Mouse (Mus musculus): ENCODE data around the gene Hmmr. TPM values are rescaled to one million over a fixed set of nuclear protein-coding genes. Genes with fewer than 3 reads are reported as not detected.
A peak's percentile ranks its signal among the peaks of the same experiment; 100 is the strongest.

Hmmr gene
- 54.1 and 54.4 TPM in 2 replicates for polyA plus RNA-seq (2014; fragmentation: Nextera tagmentation; extraction: Ambion mirVana)

DNA sequence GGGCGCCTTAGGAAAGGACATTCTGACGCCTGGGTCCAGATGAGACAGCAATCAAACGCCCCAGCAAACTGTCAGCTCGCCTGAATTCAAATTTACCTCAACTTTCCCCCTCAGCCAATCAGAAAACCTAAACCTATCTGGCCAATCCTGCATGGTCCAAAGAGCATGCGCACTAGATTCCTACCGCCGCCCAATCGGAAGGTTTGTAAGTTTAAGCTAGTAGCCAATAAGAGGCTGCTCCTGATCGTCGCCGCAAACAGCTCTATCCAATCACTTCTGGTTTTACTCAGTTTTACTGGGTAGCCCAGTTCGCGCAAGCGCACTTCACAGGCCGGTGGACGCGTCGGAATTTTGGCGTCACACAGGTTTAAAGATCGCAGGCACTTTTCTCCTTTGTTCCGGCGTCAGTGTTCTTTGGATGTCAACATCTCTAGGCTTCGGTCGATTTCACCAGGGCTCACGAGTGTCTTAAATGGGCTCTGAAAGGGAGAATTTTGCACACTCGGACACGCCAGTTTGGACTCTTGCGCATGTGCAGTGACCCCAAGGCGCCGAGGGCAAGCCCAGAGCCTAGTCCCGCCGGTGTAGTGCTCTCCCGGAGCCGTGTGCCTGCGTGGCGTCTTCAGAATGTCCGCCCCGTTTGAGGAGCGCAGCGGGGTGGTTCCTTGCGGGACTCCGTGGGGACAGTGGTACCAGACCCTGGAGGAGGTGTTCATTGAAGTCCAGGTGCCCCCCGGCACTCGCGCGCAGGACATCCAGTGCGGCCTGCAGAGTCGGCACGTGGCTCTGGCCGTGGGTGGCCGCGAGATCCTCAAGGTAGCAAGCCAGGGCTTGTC is at the start of gene Hmmr, which contains the start of gene Nudcd2:
Gene Hmmr (minus strand): TSS at position 84 of the 836 bp plus-strand sequence.
Gene Nudcd2 (plus strand): TSS at position 329 of the 836 bp plus-strand sequence.
- peaks cover 14% of the 10 kb centered on the region; the same call in 1 of the 2 replicates for H3K4me1 ChIP-seq (ENCODE audit: control insufficient read depth, insufficient read depth, low read length)
- H3K27me3 ChIP-seq (ENCODE audit: control insufficient read depth, insufficient read depth, low read length), result no peaks in the 10 kb centered on the region
- peaks cover 7% of the 10 kb centered on the region for H3K36me3 ChIP-seq (ENCODE audit: control insufficient read depth, insufficient read depth, low read length)
- H3K27ac ChIP-seq (ENCODE audit: low read depth, low read length), result peak within 1 kb of the TSS; percentile 62
- H3K4me3 ChIP-seq (ENCODE audit: low read depth, low read length), result peak within 1 kb of the TSS; percentile 60
- ATAC-seq (ENCODE audit: insufficient read depth, low FRiP score, low TSS enrichment) (peak; percentile 100), DNase-seq (ENCODE audit: low spot score) (peak; percentile 93)
- WGBS, result under 1% methylated on average over 51 of the region's 52 CpGs
- H3K9me3 ChIP-seq (ENCODE audit: control insufficient read depth, low read length), result no peaks in the 10 kb centered on the region
- peak within 1 kb of the TSS; percentile 76 for H3K4me2 ChIP-seq (ENCODE audit: low read depth)
- H3K9ac ChIP-seq (ENCODE audit: low read length), result peak within 1 kb of the TSS; percentile 77

DNA sequence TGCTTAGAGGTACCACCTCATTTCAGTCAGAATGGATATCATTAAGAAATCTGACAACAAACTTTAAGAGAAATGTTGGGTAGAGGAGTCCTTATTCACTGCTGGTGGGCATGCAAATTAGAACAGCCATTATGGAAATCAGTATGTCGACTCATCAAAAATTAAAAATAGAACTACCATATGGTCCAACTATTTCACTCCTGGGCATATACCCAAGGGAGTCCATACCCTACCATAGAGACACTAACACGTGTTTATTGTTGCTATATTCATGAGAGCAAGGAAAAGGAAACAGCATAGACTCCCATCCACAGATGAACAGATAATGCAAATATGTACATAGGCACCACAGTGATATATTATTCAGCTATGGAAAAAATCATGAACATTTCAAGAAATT is 48.6 kb upstream of the Hmmr start:
- no peak overlapping the region for H3K4me2 ChIP-seq (ENCODE audit: low read depth)
- H3K27me3 ChIP-seq (ENCODE audit: control insufficient read depth, insufficient read depth, low read length), result no peaks in the 10 kb centered on the region
- ATAC-seq (ENCODE audit: insufficient read depth, low FRiP score, low TSS enrichment) (no peak), DNase-seq (ENCODE audit: low spot score) (no peak)
- H3K4me3 ChIP-seq (ENCODE audit: low read depth, low read length), result no peak overlapping the region
- H3K9ac ChIP-seq (ENCODE audit: low read length), result no peak overlapping the region
- no peaks in the 10 kb centered on the region for H3K36me3 ChIP-seq (ENCODE audit: control insufficient read depth, insufficient read depth, low read length)
- 62% methylated on average over 2 of the region's 2 CpGs for WGBS
- no peaks in the 10 kb centered on the region for H3K4me1 ChIP-seq (ENCODE audit: control insufficient read depth, insufficient read depth, low read length)
- H3K9me3 ChIP-seq (ENCODE audit: control insufficient read depth, low read length), result no peaks in the 10 kb centered on the region
- H3K27ac ChIP-seq (ENCODE audit: low read depth, low read length), result no peak overlapping the region

DNA sequence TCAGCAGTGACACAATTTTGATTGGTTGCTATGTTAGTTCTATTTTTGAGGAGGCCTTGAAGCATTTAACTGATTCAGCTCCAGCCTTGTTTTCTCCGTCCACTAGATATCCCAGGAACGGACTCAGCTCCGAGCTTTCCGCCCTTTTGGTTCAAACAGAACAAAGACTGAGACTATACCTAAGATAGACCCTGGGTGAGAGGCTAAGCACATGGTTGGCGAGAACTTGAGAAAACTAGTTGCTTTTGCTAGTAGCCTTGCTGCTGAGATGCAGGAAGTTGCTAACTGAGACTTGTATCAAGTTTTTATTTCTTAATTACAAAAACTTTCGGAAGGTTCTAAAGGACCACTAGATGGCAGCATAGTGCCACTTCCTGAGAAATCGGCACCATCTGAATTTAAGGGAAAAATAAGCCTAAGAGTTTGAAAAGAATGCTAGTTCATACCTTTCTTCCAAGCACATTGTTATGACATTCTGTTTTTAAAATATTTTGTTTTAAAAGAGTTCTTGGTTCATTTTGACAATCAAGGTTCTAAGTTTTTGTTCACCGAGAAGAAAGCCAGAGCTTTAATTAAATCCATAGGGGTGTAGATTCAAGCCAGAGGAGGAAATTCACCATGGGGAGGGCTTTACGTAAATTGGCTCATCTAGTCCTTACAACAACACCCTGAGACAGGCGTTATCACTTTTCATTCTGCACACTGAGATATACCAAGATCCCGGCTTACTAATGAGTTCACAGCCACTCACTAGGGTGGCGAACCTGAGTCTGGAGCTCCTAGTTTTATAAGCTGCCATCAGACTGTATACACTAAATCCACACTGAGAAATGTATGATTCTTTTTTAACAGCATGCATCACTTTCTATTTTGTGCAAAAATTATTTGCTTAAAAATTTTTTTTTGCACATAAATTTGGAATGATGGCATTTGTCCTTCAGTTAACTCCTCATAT is 42.4 kb upstream of the Hmmr start:
- H3K27me3 ChIP-seq (ENCODE audit: control insufficient read depth, insufficient read depth, low read length), result no peaks in the 10 kb centered on the region
- no peaks in the 10 kb centered on the region for H3K4me1 ChIP-seq (ENCODE audit: control insufficient read depth, insufficient read depth, low read length)
- 61% methylated on average over 12 of the region's 12 CpGs for WGBS
- no peak for DNase-seq (ENCODE audit: low spot score)
- H3K36me3 ChIP-seq (ENCODE audit: control insufficient read depth, insufficient read depth, low read length), result no peaks in the 10 kb centered on the region
- H3K4me2 ChIP-seq (ENCODE audit: low read depth), result no peak overlapping the region
- H3K9ac ChIP-seq (ENCODE audit: low read length), result no peak overlapping the region
- ATAC-seq (ENCODE audit: insufficient read depth, low FRiP score, low TSS enrichment), result no peak
- no peak overlapping the region for H3K27ac ChIP-seq (ENCODE audit: low read depth, low read length)
- H3K9me3 ChIP-seq (ENCODE audit: control insufficient read depth, low read length), result no peaks in the 10 kb centered on the region
- H3K4me3 ChIP-seq (ENCODE audit: low read depth, low read length), result no peak overlapping the region

DNA sequence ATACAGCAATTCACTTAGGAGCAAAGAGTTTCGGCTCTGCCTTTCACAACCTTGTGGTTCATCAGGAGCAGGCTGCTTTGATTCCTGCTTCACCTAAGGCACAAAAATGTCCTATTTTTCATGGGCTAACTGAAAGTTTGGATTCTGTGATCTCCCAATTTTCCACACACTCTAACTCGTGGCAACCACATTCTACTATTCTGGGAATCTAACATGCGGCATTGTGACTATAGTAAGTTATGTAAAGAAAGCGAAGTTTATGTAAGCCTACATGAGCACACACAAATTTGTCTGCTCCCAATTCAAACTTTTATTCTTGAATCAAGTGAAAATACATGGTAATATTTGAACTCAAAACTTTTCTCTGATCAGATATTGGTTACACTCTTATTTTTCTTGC is 31.5 kb upstream of the Hmmr start:
- Histone ChIP-seq H3K9ac (ENCODE audit: low read length) (no peak overlapping the region), H3K4me3 (ENCODE audit: low read depth, low read length) (no peak overlapping the region), H3K36me3 (ENCODE audit: control insufficient read depth, insufficient read depth, low read length) (no peaks in the 10 kb centered on the region), H3K9me3 (ENCODE audit: control insufficient read depth, low read length) (no peaks in the 10 kb centered on the region), H3K4me2 (ENCODE audit: low read depth) (no peak overlapping the region), H3K27ac (ENCODE audit: low read depth, low read length) (no peak overlapping the region), H3K27me3 (ENCODE audit: control insufficient read depth, insufficient read depth, low read length) (no peaks in the 10 kb centered on the region), H3K4me1 (ENCODE audit: control insufficient read depth, insufficient read depth, low read length) (no peaks in the 10 kb centered on the region)
- no peak for ATAC-seq (ENCODE audit: insufficient read depth, low FRiP score, low TSS enrichment)
- WGBS, result 82% methylated on average over 4 of the region's 4 CpGs
- DNase-seq (ENCODE audit: low spot score), result no peak

DNA sequence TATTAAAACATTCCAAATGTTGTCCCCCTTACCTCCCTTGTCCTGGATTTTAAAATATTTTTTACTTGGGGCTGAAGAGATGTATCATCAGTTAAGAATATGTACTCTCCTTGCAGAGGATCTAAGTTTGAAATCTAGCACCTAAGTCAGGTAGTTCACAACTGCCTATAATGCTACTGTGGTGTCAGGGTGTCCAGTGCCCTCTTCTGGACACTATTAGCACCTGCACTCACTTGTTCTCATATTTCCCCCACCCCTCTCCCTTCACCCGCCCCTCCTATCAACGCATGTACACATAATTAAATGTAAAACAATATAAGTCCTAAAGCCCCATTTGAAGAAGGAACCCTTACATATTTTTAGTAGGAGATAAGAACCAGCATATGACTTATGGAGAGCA is 30.2 kb upstream of the Hmmr start:
- no peak overlapping the region for H3K27ac ChIP-seq (ENCODE audit: low read depth, low read length)
- 39% methylated on average over 2 of the region's 2 CpGs for WGBS
- H3K36me3 ChIP-seq (ENCODE audit: control insufficient read depth, insufficient read depth, low read length), result no peaks in the 10 kb centered on the region
- DNase-seq (ENCODE audit: low spot score), result no peak
- no peak overlapping the region for H3K9ac ChIP-seq (ENCODE audit: low read length)
- no peak overlapping the region for H3K4me2 ChIP-seq (ENCODE audit: low read depth)
- no peaks in the 10 kb centered on the region for H3K9me3 ChIP-seq (ENCODE audit: control insufficient read depth, low read length)
- H3K27me3 ChIP-seq (ENCODE audit: control insufficient read depth, insufficient read depth, low read length), result no peaks in the 10 kb centered on the region
- no peaks in the 10 kb centered on the region for H3K4me1 ChIP-seq (ENCODE audit: control insufficient read depth, insufficient read depth, low read length)
- H3K4me3 ChIP-seq (ENCODE audit: low read depth, low read length), result no peak overlapping the region
- no peak; the same call in 1 of the 2 replicates for ATAC-seq (ENCODE audit: insufficient read depth, low FRiP score, low TSS enrichment)

DNA sequence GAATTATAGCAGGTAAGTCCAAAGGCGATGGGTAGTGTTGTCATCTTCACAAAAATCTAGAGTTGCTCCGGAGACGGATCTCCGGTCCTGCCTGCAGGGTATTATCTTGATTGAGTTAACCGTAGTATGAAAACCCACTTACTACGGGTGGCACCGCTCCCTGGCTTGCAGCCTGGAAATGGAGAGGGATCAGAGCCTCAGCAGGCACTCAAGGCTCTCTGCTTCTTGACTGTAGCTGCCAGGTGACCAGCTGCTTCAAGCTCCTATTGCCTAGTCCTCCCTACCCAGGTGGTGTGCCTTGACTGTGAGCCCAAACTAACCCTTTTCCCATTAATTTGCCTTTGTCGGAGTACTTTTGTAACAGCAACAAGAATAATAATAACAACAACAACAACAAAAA is 26.7 kb upstream of the Hmmr start:
- DNase-seq (ENCODE audit: low spot score), result no peak
- 90% methylated on average over 8 of the region's 8 CpGs for WGBS

DNA sequence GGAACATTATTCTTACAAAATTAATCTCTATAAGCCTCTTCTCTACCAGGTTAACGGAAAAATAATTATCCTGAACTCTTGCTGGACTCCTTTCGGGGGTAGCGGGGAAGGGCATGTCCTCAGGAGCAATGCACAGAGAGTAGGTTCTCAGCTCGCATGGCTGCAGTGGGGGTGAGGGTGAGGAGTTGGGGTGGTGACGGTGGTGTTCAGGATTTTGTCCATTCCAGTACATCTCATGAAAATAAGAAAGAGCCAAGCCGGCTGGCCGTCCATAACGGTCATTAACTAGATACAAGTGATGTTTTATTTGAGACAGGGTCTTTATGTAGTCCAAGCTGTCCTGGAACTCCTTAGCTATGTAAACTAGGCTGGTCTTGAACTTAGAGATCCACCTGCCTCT is 22.7 kb upstream of the Hmmr start:
- no peak for DNase-seq (ENCODE audit: low spot score)
- no peak for ATAC-seq (ENCODE audit: insufficient read depth, low FRiP score, low TSS enrichment)
- no peak overlapping the region for H3K9ac ChIP-seq (ENCODE audit: low read length)

More for the DNA sequence above, 26.7 kb upstream of the Hmmr start:
- H3K9me3 ChIP-seq (ENCODE audit: control insufficient read depth, low read length), result no peaks in the 10 kb centered on the region
- no peaks in the 10 kb centered on the region for H3K36me3 ChIP-seq (ENCODE audit: control insufficient read depth, insufficient read depth, low read length)
- no peaks in the 10 kb centered on the region for H3K4me1 ChIP-seq (ENCODE audit: control insufficient read depth, insufficient read depth, low read length)
- H3K4me3 ChIP-seq (ENCODE audit: low read depth, low read length), result no peak overlapping the region
- no peaks in the 10 kb centered on the region for H3K27me3 ChIP-seq (ENCODE audit: control insufficient read depth, insufficient read depth, low read length)
- no peak overlapping the region for H3K27ac ChIP-seq (ENCODE audit: low read depth, low read length)
- no peak overlapping the region for H3K4me2 ChIP-seq (ENCODE audit: low read depth)
- ATAC-seq (ENCODE audit: insufficient read depth, low FRiP score, low TSS enrichment), result no peak
- no peak overlapping the region for H3K9ac ChIP-seq (ENCODE audit: low read length)

DNA sequence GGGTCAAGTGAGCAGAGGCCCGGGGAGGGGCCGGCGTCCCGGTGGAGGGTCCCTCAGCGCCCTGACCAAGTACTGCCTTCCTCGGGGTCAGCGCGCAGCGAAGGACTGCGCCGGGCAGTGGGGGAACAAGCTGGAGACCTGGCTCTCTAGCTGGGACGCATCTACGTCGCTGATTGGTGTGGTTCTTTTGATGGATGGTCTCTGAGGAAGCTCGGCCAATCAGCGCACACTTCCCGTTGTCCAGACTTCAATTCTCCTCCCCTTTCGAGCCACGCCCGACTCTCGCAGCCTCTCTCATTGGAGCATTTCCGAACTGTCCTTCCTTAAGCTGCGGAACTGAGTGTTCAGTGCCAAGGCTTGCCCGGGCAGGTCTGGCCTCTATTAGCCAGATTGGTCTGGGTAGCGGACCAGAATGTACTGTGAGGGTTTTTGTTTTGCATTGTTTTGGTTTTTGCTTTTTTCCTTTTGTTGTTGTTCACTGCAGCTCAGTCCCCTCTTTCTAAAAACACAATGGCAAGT is 21.9 kb upstream of the Hmmr start, which contains the start of gene Ccng1:
Gene Ccng1 (minus strand): TSS at position 203 of the 519 bp plus-strand sequence.
- ATAC-seq (ENCODE audit: insufficient read depth, low FRiP score, low TSS enrichment) (peak; percentile 100), DNase-seq (ENCODE audit: low spot score) (peak; percentile 92)
- peak within 1 kb of the TSS; percentile 83 for H3K4me2 ChIP-seq (ENCODE audit: low read depth)
- no peaks in the 10 kb centered on the region for H3K9me3 ChIP-seq (ENCODE audit: control insufficient read depth, low read length)
- H3K36me3 ChIP-seq (ENCODE audit: control insufficient read depth, insufficient read depth, low read length), result no peaks in the 10 kb centered on the region
- peak within 1 kb of the TSS; percentile 21; the same call in 1 of the 2 replicates for H3K27ac ChIP-seq (ENCODE audit: low read depth, low read length)
- H3K4me1 ChIP-seq (ENCODE audit: control insufficient read depth, insufficient read depth, low read length), result no peaks in the 10 kb centered on the region
- 0% methylated on average over 25 of the region's 25 CpGs for WGBS
- peak within 1 kb of the TSS; percentile 72 for H3K4me3 ChIP-seq (ENCODE audit: low read depth, low read length)
- no peaks in the 10 kb centered on the region for H3K27me3 ChIP-seq (ENCODE audit: control insufficient read depth, insufficient read depth, low read length)
- peak within 1 kb of the TSS; percentile 71 for H3K9ac ChIP-seq (ENCODE audit: low read length)

More for the DNA sequence above, 22.7 kb upstream of the Hmmr start:
- H3K4me2 ChIP-seq (ENCODE audit: low read depth), result no peak overlapping the region
- H3K36me3 ChIP-seq (ENCODE audit: control insufficient read depth, insufficient read depth, low read length), result no peaks in the 10 kb centered on the region
- WGBS, result 92% methylated on average over 8 of the region's 8 CpGs
- no peak overlapping the region for H3K27ac ChIP-seq (ENCODE audit: low read depth, low read length)
- H3K9me3 ChIP-seq (ENCODE audit: control insufficient read depth, low read length), result no peaks in the 10 kb centered on the region
- no peak overlapping the region for H3K4me3 ChIP-seq (ENCODE audit: low read depth, low read length)
- no peaks in the 10 kb centered on the region for H3K27me3 ChIP-seq (ENCODE audit: control insufficient read depth, insufficient read depth, low read length)
- no peaks in the 10 kb centered on the region for H3K4me1 ChIP-seq (ENCODE audit: control insufficient read depth, insufficient read depth, low read length)

Data from neural tube, embryonic 11.5 days (tissue).